Mouse (Mus musculus): ENCODE measurements around the gene Lyz2. TPM values are rescaled to one million over a fixed set of nuclear protein-coding genes. Genes with fewer than 3 reads are reported as not detected.
"Not testable (repeated sequence)": the region's sequence is repeated elsewhere in the genome, so short reads cannot be mapped to it uniquely, and the experiment has no call there.

Lyz2 gene
- polyA plus RNA-seq, 1 experiment from 2014 or later = 12.8 TPM

GRCm38 (mm10) chr10:117280000-117280399 is 2.1 kb downstream of the Lyz2 start:
- no peaks in the 10 kb centered on the region for H3K27me3 ChIP-seq (ENCODE audit: control insufficient read depth, insufficient read depth, low read length)
- WGBS = 74% methylated on average over 1 of the region's 1 CpGs
- no peaks in the 10 kb centered on the region for H3K36me3 ChIP-seq (ENCODE audit: control insufficient read depth, insufficient read depth, low read length)
- no peak overlapping the region for H3K4me3 ChIP-seq (ENCODE audit: low read depth, low read length)
- H3K9me3 ChIP-seq (ENCODE audit: control insufficient read depth, low read length) = no peaks in the 10 kb centered on the region
- no peaks in the 10 kb centered on the region for H3K4me1 ChIP-seq (ENCODE audit: control insufficient read depth, insufficient read depth, low read length)
- H3K4me2 ChIP-seq = no peak overlapping the region
- H3K27ac ChIP-seq (ENCODE audit: low read depth, low read length) = no peak overlapping the region
- DNase-seq (ENCODE audit: low spot score, missing footprints) = no peak
- no peak overlapping the region for H3K9ac ChIP-seq (ENCODE audit: low read length)
- ATAC-seq (ENCODE audit: low FRiP score) = no peak

GRCm38 (mm10) chr10:117278510-117278909 is 3.6 kb downstream of the Lyz2 start:
- not testable (repeated sequence) for H3K4me2 ChIP-seq; H3K9ac ChIP-seq (ENCODE audit: low read length); H3K27ac ChIP-seq (ENCODE audit: low read depth, low read length); H3K4me1 ChIP-seq (ENCODE audit: control insufficient read depth, insufficient read depth, low read length); ATAC-seq (ENCODE audit: low FRiP score); H3K4me3 ChIP-seq (ENCODE audit: low read depth, low read length); H3K36me3 ChIP-seq (ENCODE audit: control insufficient read depth, insufficient read depth, low read length); H3K9me3 ChIP-seq (ENCODE audit: control insufficient read depth, low read length); H3K27me3 ChIP-seq (ENCODE audit: control insufficient read depth, insufficient read depth, low read length); DNase-seq (ENCODE audit: low spot score, missing footprints)
- WGBS = 66% methylated on average over 1 of the region's 2 CpGs

- H3K4me2 ChIP-seq; H3K36me3 ChIP-seq (ENCODE audit: control insufficient read depth, insufficient read depth, low read length); ATAC-seq (ENCODE audit: low FRiP score); H3K9me3 ChIP-seq (ENCODE audit: control insufficient read depth, low read length); H3K9ac ChIP-seq (ENCODE audit: low read length); H3K27me3 ChIP-seq (ENCODE audit: control insufficient read depth, insufficient read depth, low read length); H3K4me1 ChIP-seq (ENCODE audit: control insufficient read depth, insufficient read depth, low read length); H3K27ac ChIP-seq (ENCODE audit: low read depth, low read length); H3K4me3 ChIP-seq (ENCODE audit: low read depth, low read length); DNase-seq (ENCODE audit: low spot score, missing footprints): not testable (repeated sequence)
- 87% methylated on average over 9 of the region's 9 CpGs for WGBS
Observed at GRCm38 (mm10) chr10:117277779-117278178, 4.3 kb downstream of the Lyz2 start.

GRCm38 (mm10) chr10:117275681-117276369 is 6.3 kb downstream of the Lyz2 start:
- H3K4me3 ChIP-seq (ENCODE audit: low read depth, low read length) = no peak overlapping the region
- WGBS = 86% methylated on average over 10 of the region's 10 CpGs
- no peaks in the 10 kb centered on the region for H3K36me3 ChIP-seq (ENCODE audit: control insufficient read depth, insufficient read depth, low read length)
- no peak overlapping the region for H3K27ac ChIP-seq (ENCODE audit: low read depth, low read length)
- no peaks in the 10 kb centered on the region for H3K9me3 ChIP-seq (ENCODE audit: control insufficient read depth, low read length)
- H3K4me1 ChIP-seq (ENCODE audit: control insufficient read depth, insufficient read depth, low read length) = no peaks in the 10 kb centered on the region
- no peaks in the 10 kb centered on the region for H3K27me3 ChIP-seq (ENCODE audit: control insufficient read depth, insufficient read depth, low read length)
- DNase-seq (ENCODE audit: low spot score, missing footprints) = no peak
- no peak overlapping the region for H3K9ac ChIP-seq (ENCODE audit: low read length)
- H3K4me2 ChIP-seq = no peak overlapping the region
- no peak for ATAC-seq (ENCODE audit: low FRiP score)

GRCm38 (mm10) chr10:117274645-117275044 is 7.5 kb downstream of the Lyz2 start:
- H3K27me3 ChIP-seq (ENCODE audit: control insufficient read depth, insufficient read depth, low read length); H3K9ac ChIP-seq (ENCODE audit: low read length); ATAC-seq (ENCODE audit: low FRiP score); H3K9me3 ChIP-seq (ENCODE audit: control insufficient read depth, low read length); H3K4me3 ChIP-seq (ENCODE audit: low read depth, low read length); H3K36me3 ChIP-seq (ENCODE audit: control insufficient read depth, insufficient read depth, low read length); H3K4me2 ChIP-seq; DNase-seq (ENCODE audit: low spot score, missing footprints); H3K27ac ChIP-seq (ENCODE audit: low read depth, low read length); H3K4me1 ChIP-seq (ENCODE audit: control insufficient read depth, insufficient read depth, low read length): not testable (repeated sequence)
- WGBS = 93% methylated on average over 3 of the region's 7 CpGs

- no peak overlapping the region for H3K4me3 ChIP-seq (ENCODE audit: low read depth, low read length)
- DNase-seq (ENCODE audit: low spot score, missing footprints) (no peak), ATAC-seq (ENCODE audit: low FRiP score) (no peak)
- no peaks in the 10 kb centered on the region for H3K36me3 ChIP-seq (ENCODE audit: control insufficient read depth, insufficient read depth, low read length)
- H3K9me3 ChIP-seq (ENCODE audit: control insufficient read depth, low read length) = no peaks in the 10 kb centered on the region
- H3K27ac ChIP-seq (ENCODE audit: low read depth, low read length) = no peak overlapping the region
- no peak overlapping the region for H3K4me2 ChIP-seq
- no peaks in the 10 kb centered on the region for H3K4me1 ChIP-seq (ENCODE audit: control insufficient read depth, insufficient read depth, low read length)
- no peaks in the 10 kb centered on the region for H3K27me3 ChIP-seq (ENCODE audit: control insufficient read depth, insufficient read depth, low read length)
- H3K9ac ChIP-seq (ENCODE audit: low read length) = no peak overlapping the region
Observed at GRCm38 (mm10) chr10:117272023-117272422, 10.1 kb downstream of the Lyz2 start.

GRCm38 (mm10) chr10:117259870-117260269 is 22.3 kb downstream of the Lyz2 start:
- ATAC-seq (ENCODE audit: low FRiP score) (peak; percentile 46; the same call in 1 of the 2 replicates), DNase-seq (ENCODE audit: low spot score, missing footprints) (no peak)
- no peak overlapping the region for H3K27ac ChIP-seq (ENCODE audit: low read depth, low read length)

GRCm38 (mm10) chr10:117238603-117239002 is 43.5 kb downstream of the Lyz2 start, which contains the start of gene 9530003J23Rik:
Gene 9530003J23Rik (minus strand): TSS chr10:117238703.
- Histone ChIP-seq H3K36me3 (ENCODE audit: control insufficient read depth, insufficient read depth, low read length) (no peaks in the 10 kb centered on the region), H3K9me3 (ENCODE audit: control insufficient read depth, low read length) (no peaks in the 10 kb centered on the region), H3K4me3 (ENCODE audit: low read depth, low read length) (no peak within 1 kb of the TSS), H3K27me3 (ENCODE audit: control insufficient read depth, insufficient read depth, low read length) (no peaks in the 10 kb centered on the region), H3K4me2 (no peak within 1 kb of the TSS), H3K27ac (ENCODE audit: low read depth, low read length) (no peak within 1 kb of the TSS), H3K4me1 (ENCODE audit: control insufficient read depth, insufficient read depth, low read length) (no peaks in the 10 kb centered on the region), H3K9ac (ENCODE audit: low read length) (no peak within 1 kb of the TSS)
- ATAC-seq (ENCODE audit: low FRiP score) (no peak), DNase-seq (ENCODE audit: low spot score, missing footprints) (no peak)
- 91% methylated on average over 12 of the region's 12 CpGs for WGBS

More at GRCm38 (mm10) chr10:117259870-117260269, 22.3 kb downstream of the Lyz2 start:
- H3K4me2 ChIP-seq = no peak overlapping the region
- no peaks in the 10 kb centered on the region for H3K36me3 ChIP-seq (ENCODE audit: control insufficient read depth, insufficient read depth, low read length)
- H3K4me1 ChIP-seq (ENCODE audit: control insufficient read depth, insufficient read depth, low read length) = 0 out of 2 replicates have a peak, but pooled peaks cover 2% of the 10 kb centered on the region
- H3K9ac ChIP-seq (ENCODE audit: low read length) = no peak overlapping the region
- H3K9me3 ChIP-seq (ENCODE audit: control insufficient read depth, low read length) = no peaks in the 10 kb centered on the region
- no peaks in the 10 kb centered on the region for H3K27me3 ChIP-seq (ENCODE audit: control insufficient read depth, insufficient read depth, low read length)
- H3K4me3 ChIP-seq (ENCODE audit: low read depth, low read length) = no peak overlapping the region

GRCm38 (mm10) chr10:117235866-117236265 is 46.3 kb downstream of the Lyz2 start:
- no peak overlapping the region for H3K4me3 ChIP-seq (ENCODE audit: low read depth, low read length)
- H3K9me3 ChIP-seq (ENCODE audit: control insufficient read depth, low read length) = no peaks in the 10 kb centered on the region
- no peak for ATAC-seq (ENCODE audit: low FRiP score)
- WGBS = 70% methylated on average over 11 of the region's 11 CpGs
- H3K27ac ChIP-seq (ENCODE audit: low read depth, low read length) = no peak overlapping the region
- no peak for DNase-seq (ENCODE audit: low spot score, missing footprints)
- H3K27me3 ChIP-seq (ENCODE audit: control insufficient read depth, insufficient read depth, low read length) = no peaks in the 10 kb centered on the region
- H3K9ac ChIP-seq (ENCODE audit: low read length) = no peak overlapping the region
- H3K4me1 ChIP-seq (ENCODE audit: control insufficient read depth, insufficient read depth, low read length) = no peaks in the 10 kb centered on the region
- no peak overlapping the region for H3K4me2 ChIP-seq
- no peaks in the 10 kb centered on the region for H3K36me3 ChIP-seq (ENCODE audit: control insufficient read depth, insufficient read depth, low read length)

All from midbrain, embryonic 11.5 days (tissue).